Mouse (Mus musculus) cortical plate, adult 2 months (tissue): ENCODE results near the gene Naglu. TPM values are rescaled to one million over a fixed set of nuclear protein-coding genes. Genes with fewer than 3 reads are reported as not detected.
"Not testable (repeated sequence)": the region's sequence is repeated elsewhere in the genome, so short reads cannot be mapped to it uniquely, and the experiment has no call there.

ENCODE experiments used
- H3K27ac ChIP-seq: fragments of 200-500 bp; 2 replicates; pipeline ENCODE4 v1.5.1; 2012; ENCODE audit warnings: low read length, control low read depth, inconsistent platforms; ENCODE audit not compliant: insufficient read depth
- H3K4me1 ChIP-seq: fragments of 200-500 bp; 2 replicates; pipeline ENCODE4 v1.6.1; 2011; ENCODE audit warnings: low read length; ENCODE audit not compliant: control insufficient read depth, insufficient read depth
- H3K4me3 ChIP-seq: fragments of 200-500 bp; 2 replicates; pipeline ENCODE4 v1.5.1; 2011; ENCODE audit warnings: mild to moderate bottlenecking, low read length, control low read depth; ENCODE audit not compliant: insufficient read depth
- CTCF ChIP-seq: fragments of 200-500 bp; IDR thresholded peaks from 2 replicates; pipeline ENCODE4 v1.5.1; 2011; ENCODE audit warnings: mild to moderate bottlenecking, control low read depth, low read length; ENCODE audit not compliant: insufficient read depth; ENCODE audit errors: extremely low read depth
- POLR2A ChIP-seq: fragments of 200-500 bp; IDR thresholded peaks from 2 replicates; pipeline ENCODE4 v1.6.1; 2011; ENCODE audit warnings: mild to moderate bottlenecking, low read length, control low read depth; ENCODE audit not compliant: insufficient read depth; ENCODE audit errors: extremely low read depth
- polyA plus RNA-seq: library from polyadenylated mRNA; depleted of rRNA; stranded (reverse); fragments of >200 nt; gene quantifications from 2 replicates; pipeline ENCODE4 v1.2.3, GENCODE M21; 2012; rRNA removed

Naglu gene
- polyA plus RNA-seq, 1 experiment = 10.3 TPM

DNA sequence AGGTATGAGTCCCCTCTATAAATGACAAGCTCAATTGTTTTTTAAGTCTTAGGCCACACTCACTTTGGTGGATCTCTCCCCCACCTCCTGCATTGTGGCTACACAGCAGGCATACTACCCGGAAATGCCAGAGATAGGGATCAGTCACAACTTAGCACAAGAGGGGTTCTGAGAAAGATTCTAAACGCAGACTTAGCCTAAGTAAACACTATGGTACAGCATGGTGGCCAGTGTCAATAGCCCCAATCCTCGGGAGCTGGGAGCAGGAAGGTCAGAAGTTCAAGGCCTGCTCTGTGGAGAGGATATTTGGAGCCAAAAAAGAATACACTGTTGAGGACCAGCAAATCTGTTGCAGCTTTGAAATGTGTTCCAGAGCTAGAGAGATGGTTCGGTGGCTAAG, 48.3 kb downstream of the Naglu start:
- peaks cover 5% of the 10 kb centered on the region; the same call in 1 of the 2 replicates for H3K4me1 ChIP-seq
- no peak overlapping the region for H3K27ac ChIP-seq
- TF ChIP-seq POLR2A (no peak), CTCF (no peak)
- peak overlapping the region; percentile 7; the same call in 1 of the 2 replicates for H3K4me3 ChIP-seq

DNA sequence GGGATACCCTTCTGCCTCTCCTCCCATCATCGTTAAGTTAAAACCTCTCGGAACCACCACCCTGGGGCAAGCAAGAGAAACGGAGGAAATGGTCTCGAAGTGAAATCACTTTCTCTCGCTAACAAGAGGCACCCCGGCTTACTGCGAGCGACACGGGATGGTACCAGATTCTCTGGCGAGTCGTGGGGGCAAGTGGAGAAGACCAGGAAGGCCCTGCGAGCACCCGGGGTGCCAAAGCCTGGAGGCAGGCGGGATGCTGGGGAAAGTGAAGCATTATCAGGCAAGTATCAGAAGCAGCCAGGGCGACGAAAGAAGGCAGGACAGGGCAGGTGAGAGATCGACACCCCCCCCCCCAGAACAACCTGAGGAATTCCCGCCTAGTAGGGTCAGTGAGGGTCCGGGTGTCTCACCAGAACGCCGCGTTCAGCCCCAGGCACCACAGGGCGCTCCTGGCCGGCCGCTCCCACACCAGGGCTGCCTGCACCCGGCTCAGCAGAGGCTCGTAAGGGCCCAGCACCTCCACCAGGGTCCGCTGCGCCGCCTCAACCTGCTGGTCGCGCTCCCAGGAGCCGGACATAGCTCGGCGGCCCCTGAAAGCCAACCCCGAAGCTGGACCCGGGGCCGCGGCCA, 49.4 kb downstream of the Naglu start:
- TF ChIP-seq CTCF (no peak), POLR2A (no peak)
- peak overlapping the region; percentile 69 for H3K27ac ChIP-seq
- peaks cover 4% of the 10 kb centered on the region; the same call in 1 of the 2 replicates for H3K4me1 ChIP-seq
- H3K4me3 ChIP-seq = peak overlapping the region; percentile 52

DNA sequence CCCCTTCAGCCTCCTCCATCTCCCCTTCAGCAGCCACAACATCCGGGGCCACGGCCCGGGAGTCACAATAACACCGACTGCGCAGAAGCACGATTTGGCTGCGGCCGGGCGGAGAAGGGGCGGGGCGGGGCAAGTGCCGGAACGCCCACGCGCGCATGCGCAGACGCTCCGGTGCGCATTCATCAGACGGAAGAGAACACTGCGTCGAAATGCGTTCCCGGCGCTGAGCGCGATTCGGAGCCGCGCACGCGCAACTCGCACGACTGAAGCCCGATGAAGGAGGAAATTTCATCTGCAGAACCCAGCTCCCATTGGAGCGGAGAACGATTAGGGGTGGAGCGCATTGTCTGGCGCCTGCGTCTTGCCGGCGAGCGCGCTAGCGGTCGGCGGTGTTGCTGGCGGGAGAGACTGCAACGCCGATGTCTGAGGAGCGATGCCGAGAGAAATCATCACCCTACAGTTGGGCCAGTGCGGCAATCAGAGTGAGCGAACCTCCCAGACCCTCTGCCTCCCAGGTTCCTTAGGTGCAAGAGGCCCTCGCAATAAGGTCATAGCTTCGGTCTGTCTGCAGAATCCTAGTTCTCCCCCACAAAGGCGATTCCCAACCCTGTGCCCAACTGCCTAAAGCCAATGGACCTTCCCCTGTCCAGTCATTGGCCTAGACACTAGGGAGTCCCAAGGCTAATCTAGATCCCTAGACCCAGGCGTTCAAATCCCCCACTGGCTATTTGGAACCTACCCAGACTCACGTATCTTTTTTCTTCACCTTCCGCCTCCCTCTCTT, 50.1 kb downstream of the Naglu start, which contains the start of the genes Retreg3 and Tubg1:
Retreg3 (minus strand) TSS at position 133 of the 784 bp plus-strand sequence.
Tubg1 (plus strand) TSS at position 178 of the 784 bp plus-strand sequence.
- H3K27ac ChIP-seq = peak within 1 kb of the TSS; percentile 69
- TF ChIP-seq CTCF (no peak), POLR2A (peak; percentile 90)
- peak within 1 kb of the TSS; percentile 52 for H3K4me3 ChIP-seq
- peaks cover 4% of the 10 kb centered on the region; the same call in 1 of the 2 replicates for H3K4me1 ChIP-seq

GRCm38 (mm10) chr11:101120545-101121188, 50.9 kb downstream of the Naglu start:
- Histone ChIP-seq H3K4me3 (peak overlapping the region; percentile 52), H3K27ac (0 out of 2 replicates have a peak overlapping the region, but pooled peaks have one; percentile 3), H3K4me1 (peaks cover 4% of the 10 kb centered on the region; the same call in 1 of the 2 replicates)
- TF ChIP-seq CTCF (no peak), POLR2A (no peak)

DNA sequence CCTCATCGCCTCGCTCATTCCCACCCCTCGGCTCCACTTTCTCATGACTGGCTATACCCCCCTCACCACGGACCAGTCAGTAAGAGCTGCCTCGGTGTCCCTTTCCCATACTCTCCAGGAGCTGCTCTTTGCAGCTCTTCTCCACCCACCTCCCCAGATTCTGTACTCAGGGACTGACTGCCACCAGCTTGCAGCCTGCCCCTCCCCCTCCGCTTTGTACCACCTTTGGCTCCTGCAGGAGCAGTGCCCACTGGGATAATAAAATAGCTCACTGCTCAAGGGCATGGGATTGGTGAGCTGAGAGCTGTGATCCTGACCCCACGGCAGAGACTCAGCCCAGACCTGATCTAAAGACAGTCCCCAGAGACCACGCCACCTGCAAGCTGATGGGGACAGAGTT, 54.7 kb downstream of the Naglu start:
- H3K4me1 ChIP-seq, H3K4me3 ChIP-seq, H3K27ac ChIP-seq: not testable (repeated sequence)

- not testable (repeated sequence) for H3K4me3 ChIP-seq, H3K4me1 ChIP-seq
Observed at GRCm38 (mm10) chr11:101125008-101125407, 55.2 kb downstream of the Naglu start.

DNA sequence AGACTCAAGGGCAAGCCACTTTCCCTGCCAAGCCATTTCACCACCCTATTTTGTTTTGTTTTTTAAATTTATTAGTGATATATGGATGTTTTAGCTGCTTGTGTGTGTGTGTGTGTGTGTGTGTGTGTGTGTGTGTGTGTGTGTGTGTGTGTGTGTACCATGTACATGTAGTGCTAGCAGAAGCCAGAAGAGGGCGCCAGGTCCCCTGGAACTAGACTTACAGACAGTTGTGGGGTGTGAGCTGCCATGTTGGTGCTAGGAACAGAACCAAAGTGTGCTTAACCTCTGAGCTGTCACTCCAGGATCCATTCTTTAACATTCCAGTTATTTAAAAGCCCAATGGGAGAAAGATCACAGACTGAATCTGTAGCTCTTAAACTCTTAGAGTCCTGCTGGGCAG, 57.3 kb downstream of the Naglu start:
- TF ChIP-seq POLR2A = no peak
- TF ChIP-seq CTCF = no peak
- Histone ChIP-seq H3K4me3 (no peak overlapping the region), H3K27ac (no peak overlapping the region), H3K4me1 (0 out of 2 replicates have a peak, but pooled peaks cover 2% of the 10 kb centered on the region)

More at GRCm38 (mm10) chr11:101125008-101125407, 55.2 kb downstream of the Naglu start:
- H3K27ac ChIP-seq = not testable (repeated sequence)

Other genes starting within 250 kb of the Naglu start
- gene Stat5b, start 219.3 kb upstream of the Naglu start, polyA plus RNA-seq = 17.3 and 19.7 TPM in 2 replicates
- 1.5 and 2.0 TPM in 2 replicates for gene Stat5a, start 210.7 kb upstream of the Naglu start, polyA plus RNA-seq
- 33.0 and 38.9 TPM in 2 replicates for gene Stat3, start 130.5 kb upstream of the Naglu start, polyA plus RNA-seq
- 20.0 and 21.1 TPM in 2 replicates for gene Cavin1, start 99.1 kb upstream of the Naglu start, polyA plus RNA-seq
- 333 and 341 TPM in 2 replicates for gene Atp6v0a1, start 60.6 kb upstream of the Naglu start, polyA plus RNA-seq
- gene Hsd17b1, start 8.4 kb downstream of the Naglu start, polyA plus RNA-seq = 0.21 and 0.42 TPM in 2 replicates
- 34.4 and 35.4 TPM in 2 replicates for gene Coasy, start 12.6 kb downstream of the Naglu start, polyA plus RNA-seq
- gene Mlx, start 17.3 kb downstream of the Naglu start, polyA plus RNA-seq = 46.9 and 53.1 TPM in 2 replicates
- gene Psmc3ip, start 25.4 kb downstream of the Naglu start, polyA plus RNA-seq = 3.5 and 3.8 TPM in 2 replicates
- gene Retreg3, start 49.9 kb downstream of the Naglu start, polyA plus RNA-seq = 63.2 and 65.7 TPM in 2 replicates
- gene Tubg1, start 49.9 kb downstream of the Naglu start, polyA plus RNA-seq = 15.2 and 15.3 TPM in 2 replicates
- gene Tubg2, start 85.9 kb downstream of the Naglu start, polyA plus RNA-seq = 57.9 and 61.0 TPM in 2 replicates
- gene Cntnap1, start 100.5 kb downstream of the Naglu start, polyA plus RNA-seq = 89.5 and 92.4 TPM in 2 replicates
- gene Plekhh3, start 101.3 kb downstream of the Naglu start, polyA plus RNA-seq = 15.1 and 15.8 TPM in 2 replicates
- 0.23 and 0.36 TPM in 2 replicates for gene Ccr10, start 105.4 kb downstream of the Naglu start, polyA plus RNA-seq
- 51.9 and 53.2 TPM in 2 replicates for gene Ezh1, start 156.5 kb downstream of the Naglu start, polyA plus RNA-seq
- 65.8 and 69.6 TPM in 2 replicates for gene Ramp2, start 176.0 kb downstream of the Naglu start, polyA plus RNA-seq
- 55.6 and 58.8 TPM in 2 replicates for gene Vps25, start 183.7 kb downstream of the Naglu start, polyA plus RNA-seq
- 2.5 and 3.3 TPM in 2 replicates for gene Wnk4, start 190.6 kb downstream of the Naglu start, polyA plus RNA-seq
- 0.56 and 0.70 TPM in 2 replicates for gene Cntd1, start 209.0 kb downstream of the Naglu start, polyA plus RNA-seq
- gene Coa3, start 209.1 kb downstream of the Naglu start, polyA plus RNA-seq = 150 and 156 TPM in 2 replicates
- gene Becn1, start 232.3 kb downstream of the Naglu start, polyA plus RNA-seq = 169 and 181 TPM in 2 replicates
- gene Psme3, start 246.2 kb downstream of the Naglu start, polyA plus RNA-seq = 99.9 and 107 TPM in 2 replicates